Mouse (Mus musculus): Measurements from ENCODE around the gene Higd1a. TPM values are rescaled to one million over a fixed set of nuclear protein-coding genes. Genes with fewer than 3 reads are reported as not detected.

Gene Higd1a
- polyA plus RNA-seq, 1 experiment from 2014 or later: 133 TPM

DNA sequence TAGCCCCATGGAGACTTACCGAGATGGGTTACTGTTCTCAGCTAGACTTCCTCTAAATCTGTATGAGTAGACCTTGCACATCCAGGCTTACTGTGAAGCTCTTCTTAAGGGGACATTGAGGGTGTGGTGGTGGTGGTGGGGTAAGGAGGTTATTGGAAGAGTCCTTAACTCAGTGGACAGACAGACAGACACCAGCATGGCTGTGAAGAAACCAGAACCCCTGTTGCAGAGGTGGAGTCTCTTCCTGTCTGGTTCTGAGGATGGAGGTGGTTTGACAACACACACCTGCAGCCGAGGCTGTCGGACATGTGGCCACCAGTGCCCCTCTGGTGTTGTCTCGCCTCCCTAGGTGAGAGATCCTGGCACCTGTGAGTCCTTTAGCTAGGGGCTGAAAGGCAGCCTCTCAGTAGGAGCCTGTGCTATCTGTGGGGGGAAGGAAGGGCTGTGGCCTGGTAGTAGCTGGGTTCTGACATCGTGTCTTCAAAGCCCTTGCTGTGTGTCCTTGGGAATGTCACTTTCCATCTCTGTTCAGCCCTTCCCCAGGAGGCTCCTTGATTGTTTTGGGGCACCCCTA, 42.2 kb upstream of the Higd1a start:
- no peak overlapping the region for H3K9ac ChIP-seq (ENCODE audit: low read depth, low read length)
- no peaks in the 10 kb centered on the region for H3K4me1 ChIP-seq (ENCODE audit: control insufficient read depth, insufficient read depth, low read length)
- H3K27me3 ChIP-seq (ENCODE audit: control insufficient read depth, insufficient read depth, low read length): no peaks in the 10 kb centered on the region
- H3K27ac ChIP-seq (ENCODE audit: low read depth, low read length): no peak overlapping the region
- no peaks in the 10 kb centered on the region for H3K9me3 ChIP-seq (ENCODE audit: control insufficient read depth, low read length)
- H3K4me2 ChIP-seq (replicated peaks; ENCODE audit: low read depth, low read length): no peak overlapping the region
- 91% methylated on average over 5 of the region's 5 CpGs for whole genome bisulfite sequencing
- no peak overlapping the region for H3K4me3 ChIP-seq (ENCODE audit: low read length)
- ATAC-seq (ENCODE audit: low FRiP score, low TSS enrichment): no peak
- no peaks in the 10 kb centered on the region for H3K36me3 ChIP-seq (ENCODE audit: control insufficient read depth, insufficient read depth, low read length)

DNA sequence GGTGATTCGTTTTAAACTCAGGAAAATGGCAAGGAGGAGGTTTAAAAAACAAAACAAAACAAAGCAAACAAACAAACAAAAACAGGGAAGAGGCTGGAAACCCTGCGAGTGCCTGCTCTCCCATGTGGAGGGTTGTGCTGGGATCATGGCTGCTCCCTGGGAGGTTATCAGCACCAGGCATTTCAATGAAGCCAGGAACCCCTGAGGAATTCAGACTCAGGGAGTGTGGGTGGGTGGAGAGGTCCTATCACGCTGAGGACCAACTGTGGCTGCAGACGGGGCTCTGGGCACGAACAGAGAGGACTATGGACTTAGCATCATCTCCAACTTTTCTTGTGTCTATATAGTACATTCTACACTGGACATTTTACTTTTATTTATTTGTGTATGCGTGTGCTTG, 41.1 kb upstream of the Higd1a start:
- no peaks in the 10 kb centered on the region for H3K9me3 ChIP-seq (ENCODE audit: control insufficient read depth, low read length)
- no peaks in the 10 kb centered on the region for H3K36me3 ChIP-seq (ENCODE audit: control insufficient read depth, insufficient read depth, low read length)

DNA sequence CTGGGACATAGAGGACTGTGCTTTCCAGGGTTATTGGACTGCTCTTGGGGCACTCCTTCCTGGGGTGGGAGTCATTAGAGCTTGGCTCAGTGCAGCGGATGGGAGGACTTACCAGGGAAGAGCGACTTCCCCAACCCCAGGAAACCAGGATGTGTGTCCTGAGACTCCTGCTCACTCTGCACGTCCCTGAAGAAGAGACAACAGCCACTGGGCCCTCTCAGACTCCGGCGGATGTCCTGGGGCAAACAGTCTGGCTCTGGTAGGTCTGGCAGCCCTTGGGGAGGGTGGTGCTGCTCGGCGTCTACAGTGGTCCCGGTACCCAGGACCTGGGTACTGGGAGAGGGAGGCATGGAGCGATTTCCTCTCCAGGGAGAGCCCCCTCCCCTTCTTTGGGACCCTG, 40.1 kb upstream of the Higd1a start, which contains the start of gene Ackr2:
TSS of gene Ackr2 (plus strand) at position 111 of the 400 bp plus-strand sequence.
- Histone ChIP-seq H3K27ac (ENCODE audit: low read depth, low read length) (no peak within 1 kb of the TSS), H3K36me3 (ENCODE audit: control insufficient read depth, insufficient read depth, low read length) (no peaks in the 10 kb centered on the region), H3K4me2 (replicated peaks; ENCODE audit: low read depth, low read length) (no peak within 1 kb of the TSS), H3K9ac (ENCODE audit: low read depth, low read length) (no peak within 1 kb of the TSS), H3K4me3 (ENCODE audit: low read length) (no peak within 1 kb of the TSS), H3K4me1 (ENCODE audit: control insufficient read depth, insufficient read depth, low read length) (no peaks in the 10 kb centered on the region), H3K9me3 (ENCODE audit: control insufficient read depth, low read length) (no peaks in the 10 kb centered on the region), H3K27me3 (ENCODE audit: control insufficient read depth, insufficient read depth, low read length) (no peaks in the 10 kb centered on the region)
- ATAC-seq (ENCODE audit: low FRiP score, low TSS enrichment): no peak
- 75% methylated on average over 9 of the region's 9 CpGs for WGBS

More for the DNA sequence above, 41.1 kb upstream of the Higd1a start:
- H3K27ac ChIP-seq (ENCODE audit: low read depth, low read length): no peak overlapping the region
- H3K4me3 ChIP-seq (ENCODE audit: low read length): no peak overlapping the region
- H3K27me3 ChIP-seq (ENCODE audit: control insufficient read depth, insufficient read depth, low read length): no peaks in the 10 kb centered on the region
- ATAC-seq (ENCODE audit: low FRiP score, low TSS enrichment): no peak
- 73% methylated on average over 6 of the region's 6 CpGs for WGBS
- no peak overlapping the region for H3K4me2 ChIP-seq (replicated peaks; ENCODE audit: low read depth, low read length)
- H3K9ac ChIP-seq (ENCODE audit: low read depth, low read length): no peak overlapping the region
- no peaks in the 10 kb centered on the region for H3K4me1 ChIP-seq (ENCODE audit: control insufficient read depth, insufficient read depth, low read length)

- no peak overlapping the region for H3K4me3 ChIP-seq (ENCODE audit: low read length)
- H3K27ac ChIP-seq (ENCODE audit: low read depth, low read length): no peak overlapping the region
- H3K4me2 ChIP-seq (replicated peaks; ENCODE audit: low read depth, low read length): no peak overlapping the region
- ATAC-seq (ENCODE audit: low FRiP score, low TSS enrichment): no peak
- 63% methylated on average over 4 of the region's 4 CpGs for WGBS
- H3K36me3 ChIP-seq (ENCODE audit: control insufficient read depth, insufficient read depth, low read length): no peaks in the 10 kb centered on the region
- H3K9ac ChIP-seq (ENCODE audit: low read depth, low read length): no peak overlapping the region
- no peaks in the 10 kb centered on the region for H3K9me3 ChIP-seq (ENCODE audit: control insufficient read depth, low read length)
- H3K4me1 ChIP-seq (ENCODE audit: control insufficient read depth, insufficient read depth, low read length): no peaks in the 10 kb centered on the region
- no peaks in the 10 kb centered on the region for H3K27me3 ChIP-seq (ENCODE audit: control insufficient read depth, insufficient read depth, low read length)
Observed at GRCm38 (mm10) chr9:121896820-121897219, 38.7 kb upstream of the Higd1a start.

DNA sequence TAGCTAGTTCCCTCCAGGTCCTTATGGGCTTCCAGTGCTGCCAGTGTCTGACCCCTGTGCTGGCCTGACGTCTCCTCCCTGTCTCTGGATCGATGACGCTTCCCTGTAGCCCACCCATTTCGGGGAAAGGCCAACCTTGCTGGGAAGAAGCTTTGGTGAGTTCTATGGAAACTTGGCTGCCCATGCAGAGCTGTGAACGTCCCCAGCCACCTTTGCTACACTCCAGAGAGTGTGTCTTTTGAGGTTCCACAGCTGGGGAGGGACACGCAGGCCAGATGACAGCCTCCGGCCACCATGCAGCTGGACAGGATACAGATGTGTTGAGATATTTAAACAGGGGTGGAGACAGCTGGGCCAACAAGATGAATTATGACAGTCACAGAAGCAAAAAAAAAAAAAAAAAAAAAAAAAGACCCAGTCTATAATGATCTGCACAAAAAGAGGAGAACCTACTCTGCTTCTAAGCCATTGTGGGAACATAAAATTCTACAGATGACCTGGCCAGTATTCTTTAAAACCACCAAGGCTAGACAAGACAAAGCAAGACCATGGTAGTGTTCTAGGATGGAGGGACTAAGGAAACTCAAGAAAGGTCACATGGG, 37.3 kb upstream of the Higd1a start:
- peaks cover 6% of the 10 kb centered on the region; the same call in 1 of the 2 replicates for H3K4me1 ChIP-seq (ENCODE audit: control insufficient read depth, insufficient read depth, low read length)
- 50% methylated on average over 7 of the region's 7 CpGs for WGBS
- no peaks in the 10 kb centered on the region for H3K27me3 ChIP-seq (ENCODE audit: control insufficient read depth, insufficient read depth, low read length)
- no peak for ATAC-seq (ENCODE audit: low FRiP score, low TSS enrichment)
- H3K27ac ChIP-seq (ENCODE audit: low read depth, low read length): no peak overlapping the region
- no peak overlapping the region for H3K9ac ChIP-seq (ENCODE audit: low read depth, low read length)
- no peaks in the 10 kb centered on the region for H3K36me3 ChIP-seq (ENCODE audit: control insufficient read depth, insufficient read depth, low read length)
- H3K4me2 ChIP-seq (replicated peaks; ENCODE audit: low read depth, low read length): no peak overlapping the region
- H3K9me3 ChIP-seq (ENCODE audit: control insufficient read depth, low read length): no peaks in the 10 kb centered on the region
- no peak overlapping the region for H3K4me3 ChIP-seq (ENCODE audit: low read length)

- Histone ChIP-seq H3K4me2 (replicated peaks; ENCODE audit: low read depth, low read length) (no peak overlapping the region), H3K27ac (ENCODE audit: low read depth, low read length) (no peak overlapping the region), H3K27me3 (ENCODE audit: control insufficient read depth, insufficient read depth, low read length) (no peaks in the 10 kb centered on the region), H3K4me3 (ENCODE audit: low read length) (no peak overlapping the region), H3K9me3 (ENCODE audit: control insufficient read depth, low read length) (no peaks in the 10 kb centered on the region), H3K4me1 (ENCODE audit: control insufficient read depth, insufficient read depth, low read length) (peaks cover 13% of the 10 kb centered on the region; the same call in 1 of the 2 replicates), H3K36me3 (ENCODE audit: control insufficient read depth, insufficient read depth, low read length) (no peaks in the 10 kb centered on the region), H3K9ac (ENCODE audit: low read depth, low read length) (no peak overlapping the region)
- no peak for ATAC-seq (ENCODE audit: low FRiP score, low TSS enrichment)
- 80% methylated on average over 7 of the region's 7 CpGs for WGBS
Observed at GRCm38 (mm10) chr9:121894447-121894846, 36.3 kb upstream of the Higd1a start.

- no peaks in the 10 kb centered on the region for H3K27me3 ChIP-seq (ENCODE audit: control insufficient read depth, insufficient read depth, low read length)
- no peaks in the 10 kb centered on the region for H3K36me3 ChIP-seq (ENCODE audit: control insufficient read depth, insufficient read depth, low read length)
- ATAC-seq (ENCODE audit: low FRiP score, low TSS enrichment): no peak
- H3K4me2 ChIP-seq (replicated peaks; ENCODE audit: low read depth, low read length): no peak overlapping the region
- no peaks in the 10 kb centered on the region for H3K9me3 ChIP-seq (ENCODE audit: control insufficient read depth, low read length)
- no peak overlapping the region for H3K9ac ChIP-seq (ENCODE audit: low read depth, low read length)
- no peak overlapping the region for H3K4me3 ChIP-seq (ENCODE audit: low read length)
- H3K4me1 ChIP-seq (ENCODE audit: control insufficient read depth, insufficient read depth, low read length): peaks cover 13% of the 10 kb centered on the region; the same call in 1 of the 2 replicates
- 72% methylated on average over 12 of the region's 12 CpGs for WGBS
- H3K27ac ChIP-seq (ENCODE audit: low read depth, low read length): no peak overlapping the region
Observed at GRCm38 (mm10) chr9:121892057-121892687, 34.0 kb upstream of the Higd1a start.

- Histone ChIP-seq H3K9ac (ENCODE audit: low read depth, low read length) (no peak overlapping the region), H3K4me1 (ENCODE audit: control insufficient read depth, insufficient read depth, low read length) (peaks cover 13% of the 10 kb centered on the region; the same call in 1 of the 2 replicates), H3K9me3 (ENCODE audit: control insufficient read depth, low read length) (no peaks in the 10 kb centered on the region), H3K4me3 (ENCODE audit: low read length) (no peak overlapping the region), H3K36me3 (ENCODE audit: control insufficient read depth, insufficient read depth, low read length) (no peaks in the 10 kb centered on the region), H3K27me3 (ENCODE audit: control insufficient read depth, insufficient read depth, low read length) (no peaks in the 10 kb centered on the region), H3K27ac (ENCODE audit: low read depth, low read length) (no peak overlapping the region), H3K4me2 (replicated peaks; ENCODE audit: low read depth, low read length) (no peak overlapping the region)
- ATAC-seq (ENCODE audit: low FRiP score, low TSS enrichment): no peak
- WGBS: 91% methylated on average over 9 of the region's 9 CpGs
Observed at GRCm38 (mm10) chr9:121891301-121891700, 33.1 kb upstream of the Higd1a start.

DNA sequence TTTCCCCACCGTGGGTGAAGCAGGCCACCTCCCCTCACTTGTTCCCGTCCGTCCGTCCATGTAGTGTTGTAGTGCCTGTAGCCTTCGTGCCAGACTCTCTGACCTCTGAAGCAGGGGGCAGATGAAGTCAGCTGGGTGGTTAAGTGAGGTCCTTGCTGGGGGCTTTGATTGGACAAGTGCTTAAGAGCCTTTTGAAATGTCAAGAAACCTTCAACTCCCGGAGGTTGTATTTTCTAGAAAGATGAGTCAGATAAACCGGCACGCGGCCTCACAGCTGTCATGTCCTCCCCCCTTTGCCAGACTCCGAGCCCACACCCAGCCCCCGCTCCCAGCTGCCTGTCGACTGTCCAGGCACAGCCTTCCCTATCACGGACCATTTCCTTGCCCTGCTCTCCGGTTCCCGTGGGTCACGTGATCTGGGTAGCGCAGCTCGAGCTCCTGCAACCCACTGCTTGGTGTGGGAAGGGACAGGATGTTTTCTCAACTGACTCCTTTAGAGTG, 32.3 kb upstream of the Higd1a start:
- no peak overlapping the region for H3K4me3 ChIP-seq (ENCODE audit: low read length)
- ATAC-seq (ENCODE audit: low FRiP score, low TSS enrichment): peak; percentile 90

More for the DNA sequence above, 32.3 kb upstream of the Higd1a start:
- Histone ChIP-seq H3K4me2 (replicated peaks; ENCODE audit: low read depth, low read length) (peak overlapping the region; percentile 26), H3K9me3 (ENCODE audit: control insufficient read depth, low read length) (no peaks in the 10 kb centered on the region), H3K9ac (ENCODE audit: low read depth, low read length) (no peak overlapping the region), H3K36me3 (ENCODE audit: control insufficient read depth, insufficient read depth, low read length) (no peaks in the 10 kb centered on the region), H3K27ac (ENCODE audit: low read depth, low read length) (no peak overlapping the region), H3K27me3 (ENCODE audit: control insufficient read depth, insufficient read depth, low read length) (no peaks in the 10 kb centered on the region), H3K4me1 (ENCODE audit: control insufficient read depth, insufficient read depth, low read length) (peaks cover 13% of the 10 kb centered on the region; the same call in 1 of the 2 replicates)
- under 1% methylated on average over 18 of the region's 18 CpGs for WGBS

All from kidney, embryonic 14.5 days (tissue).